Mouse (Mus musculus) right cerebral cortex, postnatal 36 days (tissue): ENCODE data around the gene Nsdhl.

Experiments
- DNase-seq, 2 experiments: peaks; one replicate each; pipeline ENCODE4 v3.0.0; 2022; ENCODE audit warnings: low spot score in 2 of 2, mixed read lengths in 1 of 2

The Nsdhl gene

GRCm38 (mm10) chrX:73003110-73003509, 84.8 kb downstream of the Nsdhl start:
- no peak for DNase-seq

GRCm38 (mm10) chrX:73005678-73006077, 87.3 kb downstream of the Nsdhl start:
- no peak for DNase-seq

- DNase-seq, result peak; percentile 91
Measured at GRCm38 (mm10) chrX:73007597-73008479, 89.5 kb downstream of the Nsdhl start.
